12 mouse cellular contexts compared by ENCODE assay signal in genomic region chr13:34156840-34157185, GRCm38 (mm10). TPM values are rescaled to one million over a fixed set of nuclear protein-coding genes. Genes with fewer than 3 reads are reported as not detected.
DNase-seq lines count a peak whose midpoint lies in the region; ATAC-seq and TF ChIP-seq lines count a peak whose summit lies in the region.
"Had no signal": no experiment of that assay in that cellular context is flagged by ENCODE, and none has a peak within 500 bp of the region (broad histone marks: within the 10 kb centered on the region; RNA-seq: fewer than 3 reads in every experiment).

No protein-coding gene starts in this region.

- H3K27ac ChIP-seq in hindbrain, embryonic 15.5 days (replicated peaks), result peak overlapping the region; percentile 67
- H3K27ac ChIP-seq: left cerebral cortex, adult 2 months had no signal

- H3K9me3 ChIP-seq in hindbrain, embryonic 15.5 days, result no peaks in the 10 kb centered on the region

- TF ChIP-seq POLR2A in brain, embryonic 14.5 days (IDR thresholded peaks at IDR 0.05; ENCODE audit: borderline replicate concordance, extremely low read depth, insufficient read depth, insufficient read length, poor library complexity, severe bottlenecking), result no peak
- TF ChIP-seq POLR2A in lung, adult 2 months (IDR thresholded peaks at IDR 0.05; ENCODE audit: borderline replicate concordance, extremely low read depth, low read depth, low read length), result no peak

- H3K4me1 ChIP-seq in hindbrain, embryonic 15.5 days (replicated peaks), result peaks cover 22% of the 10 kb centered on the region
- H3K4me1 ChIP-seq in lung, adult 2 months (ENCODE audit: control insufficient read depth, insufficient read depth, low read length), result no peaks in the 10 kb centered on the region

- no peak overlapping the region for H3K9ac ChIP-seq in hindbrain, embryonic 15.5 days

- no peak for ATAC-seq in hindbrain, embryonic 15.5 days (ENCODE audit: low FRiP score, low read depth)
- ATAC-seq: Patski had no signal

- 67% methylated on average over 2 of the region's 2 CpGs for WGBS in hindbrain, embryonic 15.5 days
- 78% methylated on average over 2 of the region's 2 CpGs for WGBS in lung, adult 2 months

- peak; percentile 49 for DNase-seq in layer of hippocampus, adult 9-11 months
- DNase-seq in layer of hippocampus, adult 9-10 months (ENCODE audit: low spot score), result no peak
- peak; percentile 87 for DNase-seq in brain, embryonic 14.5 days (ENCODE audit: low read depth)
- DNase-seq in cerebellum, postnatal 14 days, result peak; percentile 81 to 82
- no peak for DNase-seq in thymus, adult 18-20 months
- no peak for DNase-seq in embryo, embryonic 9.5 days (ENCODE audit: extremely low spot score)
- no peak for DNase-seq in lung, adult 2 months
- DNase-seq: right cerebral cortex, adult 18-20 months; thymus, postnatal 36 days had no signal

- H3K4me2 ChIP-seq in hindbrain, embryonic 15.5 days, result no peak overlapping the region

- no peaks in the 10 kb centered on the region for H3K36me3 ChIP-seq in hindbrain, embryonic 15.5 days

- no peak for TF ChIP-seq CTCF in brain, embryonic 14.5 days (IDR thresholded peaks at IDR 0.05; ENCODE audit: borderline replicate concordance, extremely low read depth, insufficient read depth, insufficient read length)
- TF ChIP-seq CTCF in lung, adult 2 months (IDR thresholded peaks at IDR 0.05; ENCODE audit: insufficient read depth, low read length), result no peak

- H3K27me3 ChIP-seq in hindbrain, embryonic 15.5 days, result no peaks in the 10 kb centered on the region
- H3K27me3 ChIP-seq: Patski had no signal

- no peak overlapping the region for H3K4me3 ChIP-seq in hindbrain, embryonic 15.5 days
- no peak overlapping the region for H3K4me3 ChIP-seq in lung, adult 2 months (replicated peaks; ENCODE audit: extremely low read depth, low read depth, low read length)
- H3K4me3 ChIP-seq: left cerebral cortex, adult 2 months had no signal

RNA-seq across cellular contexts. Expression of gene Psmg4, which starts 6.0 kb away (rescaled TPM):
- polyA plus RNA-seq in brain, embryonic 14.5 days (2012; rRNA removed), result 113 and 208 TPM in 2 replicates
- polyA plus RNA-seq in hindbrain, embryonic 15.5 days (2015; fragmentation: Nextera tagmentation; extraction: Ambion mirVana), result 78.1 and 82.6 TPM in 2 replicates
- 79.9 and 123 TPM in 2 replicates for polyA plus RNA-seq in lung, adult 2 months (2012; rRNA removed)

RNA-seq across cellular contexts. Expression of gene Tubb2b, which starts 26.5 kb away (rescaled TPM):
- polyA plus RNA-seq in brain, embryonic 14.5 days (2012; rRNA removed), result 7,416 and 8,191 TPM in 2 replicates
- polyA plus RNA-seq in hindbrain, embryonic 15.5 days (2015; fragmentation: Nextera tagmentation; extraction: Ambion mirVana), result 939 and 1,019 TPM in 2 replicates
- polyA plus RNA-seq in lung, adult 2 months (2012; rRNA removed), result 13.6 and 21.6 TPM in 2 replicates

Comparison
In these comparisons a context has a peak if more than half of its experiments do, and no peak if none do; other contexts are left out.
1. DNase-seq: peak in layer of hippocampus, adult 9-11 months (single experiment), brain, embryonic 14.5 days (single experiment) and cerebellum, postnatal 14 days (2 of 2); none in layer of hippocampus, adult 9-10 months (single experiment), thymus, adult 18-20 months (0 of 2), embryo, embryonic 9.5 days (single experiment) and lung, adult 2 months (single experiment).
2. RNA of gene Tubb2b, which starts 26.5 kb away (polyA plus RNA-seq): 7,416 to 8,191 TPM in brain, embryonic 14.5 days and 939 to 1,019 TPM in hindbrain, embryonic 15.5 days; 13.6 to 21.6 TPM in lung, adult 2 months; every median in the first group is over 10 times any median in the second.